Mouse (Mus musculus) kidney, postnatal 36 days (tissue): ENCODE results near the gene Pex14.

Experiments used
- DNase-seq, 2 experiments: peaks; one replicate each; pipeline ENCODE4 v3.0.0; 2021 to 2022; ENCODE audit warnings: mixed read lengths in 2 of 2

Gene Pex14

GRCm38 (mm10) chr4:148982274-148982673 lies 117.4 kb downstream of the Pex14 start:
- DNase-seq = no peak

GRCm38 (mm10) chr4:148979837-148980236 lies 119.8 kb downstream of the Pex14 start:
- no peak for DNase-seq

- DNase-seq = no peak
Measured at GRCm38 (mm10) chr4:148978926-148979325, 120.8 kb downstream of the Pex14 start.

- DNase-seq = no peak
Measured at GRCm38 (mm10) chr4:148978221-148978855, 121.3 kb downstream of the Pex14 start.

GRCm38 (mm10) chr4:148974833-148975232 lies 124.8 kb downstream of the Pex14 start:
- DNase-seq = no peak

GRCm38 (mm10) chr4:148973387-148973786 lies 126.3 kb downstream of the Pex14 start:
- peak in 1 of 2 experiments; percentile 34 for DNase-seq

GRCm38 (mm10) chr4:148972707-148973106 lies 127.0 kb downstream of the Pex14 start:
- DNase-seq = peak in 1 of 2 experiments; percentile 33

- no peak for DNase-seq
Measured at GRCm38 (mm10) chr4:148971613-148972242, 127.9 kb downstream of the Pex14 start.

GRCm38 (mm10) chr4:148970742-148971141 lies 128.9 kb downstream of the Pex14 start:
- peak in 1 of 2 experiments; percentile 37 for DNase-seq

GRCm38 (mm10) chr4:148969610-148970009 lies 130.1 kb downstream of the Pex14 start:
- DNase-seq = peak; percentile 72 to 81

GRCm38 (mm10) chr4:148968859-148969258 lies 130.8 kb downstream of the Pex14 start:
- no peak for DNase-seq

GRCm38 (mm10) chr4:148966132-148966531 lies 133.5 kb downstream of the Pex14 start:
- no peak for DNase-seq

- DNase-seq = no peak
Measured at GRCm38 (mm10) chr4:148964541-148965310, 134.9 kb downstream of the Pex14 start.

GRCm38 (mm10) chr4:148962096-148962495 lies 137.6 kb downstream of the Pex14 start:
- peak; percentile 64 to 74 for DNase-seq

GRCm38 (mm10) chr4:148961081-148961480 lies 138.6 kb downstream of the Pex14 start:
- peak; percentile 53 to 61 for DNase-seq

GRCm38 (mm10) chr4:148960011-148960410 lies 139.7 kb downstream of the Pex14 start:
- DNase-seq = peak; percentile 71 to 72

GRCm38 (mm10) chr4:148955131-148955813 lies 144.4 kb downstream of the Pex14 start:
- peak; percentile 89 to 94 for DNase-seq

GRCm38 (mm10) chr4:148952328-148953222 lies 147.1 kb downstream of the Pex14 start:
- no peak for DNase-seq

GRCm38 (mm10) chr4:148951821-148952291 lies 147.8 kb downstream of the Pex14 start:
- DNase-seq = peak in 1 of 2 experiments; percentile 37

- DNase-seq = peak; percentile 57 to 68
Measured at GRCm38 (mm10) chr4:148950932-148951650, 148.6 kb downstream of the Pex14 start.

- no peak for DNase-seq
Measured at GRCm38 (mm10) chr4:148950487-148950886, 149.2 kb downstream of the Pex14 start.
